Mouse (Mus musculus) common myeloid progenitor, adult 5-6 weeks (primary cell): ENCODE results near the gene Calu. TPM values are rescaled to one million over a fixed set of nuclear protein-coding genes. Genes with fewer than 3 reads are reported as not detected.

ENCODE experiments used
- ATAC-seq: replicated peaks from 2 replicates; pipeline ENCODE4 v1.8.0; 2016; ENCODE audit warnings: low read depth, mild to moderate bottlenecking, moderate TSS enrichment, inconsistent platforms; ENCODE audit not compliant: poor library complexity, severe bottlenecking
- total RNA-seq: library from RNA; stranded (forward); fragments of 200-1000, 187-1606 nt; gene quantifications from 2 replicates; pipeline ENCODE4 v1.2.3, GENCODE M21; 2017

Calu gene
- total RNA-seq, 1 experiment from 2014 or later: 138 TPM

- ATAC-seq: no peak
Observed at GRCm38 (mm10) chr6:29406412-29406811, 58.5 kb downstream of the Calu start.

- ATAC-seq: 0 out of 2 replicates have a peak, but pooled peaks have one; percentile 3
Observed at GRCm38 (mm10) chr6:29415446-29415845, 67.6 kb downstream of the Calu start.

GRCm38 (mm10) chr6:29420596-29420995 lies 72.7 kb downstream of the Calu start:
- ATAC-seq: peak; percentile 65; the same call in 1 of the 2 replicates

- no peak for ATAC-seq
Observed at GRCm38 (mm10) chr6:29425118-29425517, 77.2 kb downstream of the Calu start.

GRCm38 (mm10) chr6:29426331-29426730 lies 78.5 kb downstream of the Calu start:
- no peak for ATAC-seq

Other genes with a start within 250 kb of the Calu start
- gene Rbm28, start 183.1 kb upstream of the Calu start, total RNA-seq: 58.1 and 64.1 TPM in 2 replicates
- not detected in 2 replicates for gene Prrt4, start 168.5 kb upstream of the Calu start, total RNA-seq
- gene Impdh1, start 131.7 kb upstream of the Calu start, total RNA-seq: 22.7 and 54.2 TPM in 2 replicates
- 13.0 and 15.4 TPM in 2 replicates for gene Hilpda, start 75.6 kb upstream of the Calu start, total RNA-seq
- not detected in 2 replicates for gene Fam71f2, start 68.5 kb upstream of the Calu start, total RNA-seq
- gene Fam71f1, start 28.9 kb upstream of the Calu start, total RNA-seq: not detected in 2 replicates
- not detected in 2 replicates for gene Opn1sw, start 40.4 kb downstream of the Calu start, total RNA-seq
- gene Ccdc136, start 48.2 kb downstream of the Calu start, total RNA-seq: not detected in 2 replicates
- not detected in 2 replicates for gene Flnc, start 85.2 kb downstream of the Calu start, total RNA-seq
- gene Atp6v1f, start 119.6 kb downstream of the Calu start, total RNA-seq: 89.8 and 130 TPM in 2 replicates
- gene Atp6v1fnb, start 123.4 kb downstream of the Calu start, total RNA-seq: 1.3 TPM in 1 of 2 replicates, not detected in the other
- gene Kcp, start 159.9 kb downstream of the Calu start, total RNA-seq: not detected in 2 replicates
- gene Irf5, start 178.6 kb downstream of the Calu start, total RNA-seq: 14.8 and 18.6 TPM in 2 replicates